Mouse (Mus musculus): ENCODE measurements around the gene Zscan29.

DNA sequence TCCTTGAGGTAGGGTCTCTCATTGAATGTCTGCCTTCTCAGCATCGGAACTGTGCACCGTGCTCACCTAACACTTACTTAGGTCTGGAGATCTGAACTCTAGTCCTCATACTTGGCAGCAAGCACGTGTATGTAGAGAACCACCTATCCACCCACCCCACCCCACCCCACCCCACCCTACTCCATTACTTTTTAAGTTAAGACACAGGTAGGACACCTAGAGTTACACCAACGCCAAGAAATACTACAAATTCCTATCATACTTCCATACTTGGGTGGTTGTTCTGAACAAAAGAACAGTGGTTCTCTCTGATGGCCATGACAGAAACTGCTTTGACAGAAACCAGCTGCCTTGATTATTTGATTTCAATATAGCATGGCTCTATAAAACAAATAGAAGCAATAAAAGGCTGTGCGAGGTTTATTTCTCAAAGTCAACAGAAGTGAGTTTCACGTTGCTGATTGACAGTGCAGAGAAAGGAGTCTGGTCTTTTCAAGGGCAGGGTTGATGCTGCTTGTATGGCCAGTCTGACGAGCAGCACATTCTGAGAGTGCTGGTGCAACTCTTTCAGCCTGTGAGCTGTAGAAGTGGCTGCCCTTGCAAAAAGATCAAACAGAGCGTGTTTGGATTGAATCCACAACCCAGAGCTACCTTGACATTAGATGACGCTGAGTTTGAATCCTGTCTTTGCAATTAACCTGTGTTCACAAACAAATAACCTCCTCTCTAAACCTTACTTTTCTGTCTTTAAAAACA, 41.9 kb downstream of the Zscan29 start:
- TF ChIP-seq CHD2 (IDR thresholded peaks at IDR 0.05; ENCODE audit: low read depth, low read length) (no peak), ZC3H11A (IDR thresholded peaks at IDR 0.05; ENCODE audit: borderline replicate concordance, low read depth, low read length) (no peak)
